Mouse (Mus musculus) induced T-regulatory cell, adult 2 months (primary cell): ENCODE measurements around the gene Rassf2.

Source experiments
- DNase-seq: peaks from one replicate; pipeline ENCODE4 v3.0.0-alpha.2; 2012; ENCODE audit warnings: low read depth

Gene Rassf2

DNA sequence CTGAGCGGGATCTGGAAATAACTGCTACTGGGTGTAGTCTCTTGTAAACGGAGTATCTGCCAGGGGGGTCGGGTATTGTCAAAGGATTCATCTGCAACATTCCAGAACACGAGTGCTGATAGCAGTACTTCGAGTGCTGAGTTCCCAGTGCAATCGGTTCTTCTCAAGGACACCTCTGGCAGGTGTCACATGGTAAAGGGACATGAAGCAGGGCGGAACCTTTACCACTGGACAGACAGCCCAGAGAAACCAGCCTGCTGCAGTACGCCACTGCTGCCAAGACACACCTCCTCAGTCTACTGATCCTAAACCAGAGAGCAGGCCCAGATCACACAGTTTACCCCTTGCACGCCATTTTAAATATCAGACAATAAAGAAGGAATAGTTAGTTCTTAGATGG, 75.2 kb downstream of the Rassf2 start:
- peak; percentile 14 for DNase-seq

DNA sequence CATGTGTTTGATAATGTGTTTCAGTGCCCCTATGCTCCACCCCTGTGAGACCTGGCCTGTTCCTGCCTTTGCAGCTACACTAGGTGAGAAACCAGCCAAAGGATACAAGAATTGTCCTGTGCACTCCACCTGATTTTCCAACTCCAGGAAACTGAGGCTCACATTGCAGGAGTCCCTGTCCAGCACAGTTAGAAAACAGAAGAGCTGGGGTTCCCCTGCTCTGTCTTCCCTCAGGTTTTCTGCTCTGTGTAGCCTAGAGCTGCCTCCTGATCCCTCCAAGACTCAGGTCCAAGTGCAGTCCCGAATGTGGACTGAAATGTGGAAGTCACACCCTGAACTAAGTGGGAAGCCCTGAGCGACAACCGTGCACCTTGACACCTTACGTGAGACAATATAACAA, 76.3 kb downstream of the Rassf2 start:
- no peak for DNase-seq

DNA sequence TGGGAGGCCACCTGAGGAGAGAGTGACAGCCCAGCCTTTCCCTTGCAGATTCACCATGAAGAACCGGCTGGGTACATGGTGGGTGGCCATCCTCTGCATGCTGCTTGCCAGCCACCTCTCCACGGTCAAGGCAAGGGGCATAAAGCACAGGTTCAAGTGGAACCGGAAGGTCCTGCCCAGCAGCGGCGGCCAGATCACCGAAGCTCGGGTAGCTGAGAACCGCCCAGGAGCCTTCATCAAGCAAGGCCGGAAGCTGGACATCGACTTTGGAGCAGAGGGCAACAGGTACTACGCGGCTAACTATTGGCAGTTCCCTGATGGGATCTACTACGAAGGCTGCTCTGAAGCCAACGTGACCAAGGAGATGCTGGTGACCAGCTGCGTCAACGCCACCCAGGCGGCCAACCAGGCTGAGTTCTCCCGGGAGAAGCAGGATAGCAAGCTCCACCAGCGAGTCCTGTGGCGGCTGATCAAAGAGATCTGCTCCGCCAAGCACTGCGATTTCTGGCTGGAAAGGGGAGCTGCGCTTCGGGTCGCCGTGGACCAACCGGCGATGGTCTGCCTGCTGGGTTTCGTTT, 77.0 kb downstream of the Rassf2 start:
- no peak for DNase-seq

- DNase-seq, result no peak
These were observed 77.6 kb downstream of the Rassf2 start for GRCm38 (mm10) chr2:131952456-131952855.

- peak; percentile 73 for DNase-seq
These were observed 79.4 kb downstream of the Rassf2 start, which contains the start of gene Prnd for GRCm38 (mm10) chr2:131950598-131951095. Gene Prnd, plus strand, starts transcription at chr2:131950861.

DNA sequence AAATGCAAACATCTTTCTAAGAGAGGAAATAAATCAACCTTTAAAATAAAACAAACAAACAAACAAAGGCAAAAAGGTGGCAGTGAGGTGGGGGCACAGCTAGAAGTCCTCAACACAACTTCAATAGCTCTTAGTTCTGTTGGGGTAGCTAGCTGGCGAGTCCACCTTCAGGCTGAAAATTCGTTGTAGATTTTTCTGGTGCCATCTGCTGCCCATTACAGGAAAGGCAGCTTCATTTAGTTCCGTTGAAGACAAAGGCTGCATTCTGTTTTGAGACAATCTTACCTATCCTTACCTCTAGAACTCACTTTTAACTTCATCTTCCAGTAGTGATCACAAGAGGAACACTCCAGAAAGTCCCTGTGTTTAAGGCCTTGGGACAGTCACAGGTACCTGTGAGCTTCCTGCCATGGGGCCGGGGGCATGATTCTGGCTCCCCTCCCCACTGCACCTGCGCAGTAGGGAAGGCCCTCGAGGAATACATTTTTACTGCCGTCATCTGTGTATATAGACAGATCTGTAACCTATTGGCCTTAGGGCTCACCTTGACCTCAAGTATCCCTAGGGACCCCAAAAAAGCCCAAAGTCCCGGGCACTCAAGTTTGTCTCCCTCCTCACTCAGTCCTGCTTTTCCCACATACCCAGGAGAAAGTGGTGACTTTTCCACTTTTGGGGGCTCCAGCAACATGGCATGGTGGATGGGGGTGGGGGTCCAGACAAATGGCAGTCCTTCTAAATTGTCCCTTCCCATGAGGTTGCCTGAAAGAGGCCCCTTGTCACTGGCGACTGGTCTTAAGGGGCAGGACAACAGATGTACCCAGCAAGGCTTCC, 80.1 kb downstream of the Rassf2 start:
- peak; percentile 76 for DNase-seq

DNA sequence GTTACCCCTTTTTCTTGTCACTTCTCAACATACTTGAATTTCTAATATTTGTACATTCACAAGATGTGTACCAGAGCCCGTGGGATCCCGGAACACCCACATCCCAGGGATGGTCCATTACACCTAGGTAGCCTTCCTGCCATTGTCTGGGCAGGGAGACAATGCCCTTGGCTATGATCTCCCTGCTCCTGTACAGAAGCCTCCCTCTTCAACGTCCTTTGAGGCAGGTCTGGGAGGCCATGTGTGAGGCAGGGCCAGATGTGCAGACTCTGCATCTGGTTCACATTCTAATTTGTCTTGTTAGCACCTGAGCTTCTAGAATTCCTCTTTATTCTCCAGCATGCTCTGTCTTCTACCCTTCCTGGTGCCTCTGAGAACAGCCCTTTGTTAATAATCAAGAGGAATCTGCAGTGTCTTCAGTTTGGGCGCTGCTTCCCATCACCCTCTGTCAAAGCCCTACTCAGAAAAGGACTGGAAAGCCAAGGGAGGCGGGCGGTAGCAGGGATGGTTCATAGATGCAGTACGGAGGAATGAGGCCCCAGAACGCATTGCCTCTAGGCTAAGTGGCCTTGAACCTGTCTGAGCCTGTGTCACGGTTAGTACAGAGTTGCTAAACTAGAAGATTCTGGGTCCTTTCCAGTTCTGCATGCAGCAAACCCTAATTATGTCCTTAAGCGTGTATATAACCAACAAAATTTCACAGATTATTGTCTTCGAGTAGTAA, 81.0 kb downstream of the Rassf2 start:
- no peak for DNase-seq

- DNase-seq, result no peak
These were observed 81.9 kb downstream of the Rassf2 start for GRCm38 (mm10) chr2:131948156-131948555.

DNA sequence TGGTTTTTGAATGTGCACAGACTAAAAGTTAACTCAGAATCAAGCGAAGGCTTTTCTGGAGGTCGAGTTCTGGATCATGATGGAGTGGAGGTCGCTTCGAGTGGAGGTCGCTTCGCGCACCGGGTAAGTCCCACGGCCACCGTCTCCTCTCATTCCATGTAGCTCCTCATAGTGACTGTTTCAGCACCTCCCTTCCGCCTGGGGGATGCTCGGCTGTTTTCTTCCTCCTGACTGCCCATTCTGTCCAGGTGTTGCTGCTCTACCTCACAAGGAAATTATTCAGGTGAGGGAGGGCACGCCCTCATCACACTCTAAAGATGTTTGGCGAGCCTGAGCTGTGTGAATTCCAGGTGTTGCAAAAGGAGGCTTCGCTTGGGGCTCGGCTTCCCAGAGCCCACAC, 83.7 kb downstream of the Rassf2 start:
- no peak for DNase-seq

DNA sequence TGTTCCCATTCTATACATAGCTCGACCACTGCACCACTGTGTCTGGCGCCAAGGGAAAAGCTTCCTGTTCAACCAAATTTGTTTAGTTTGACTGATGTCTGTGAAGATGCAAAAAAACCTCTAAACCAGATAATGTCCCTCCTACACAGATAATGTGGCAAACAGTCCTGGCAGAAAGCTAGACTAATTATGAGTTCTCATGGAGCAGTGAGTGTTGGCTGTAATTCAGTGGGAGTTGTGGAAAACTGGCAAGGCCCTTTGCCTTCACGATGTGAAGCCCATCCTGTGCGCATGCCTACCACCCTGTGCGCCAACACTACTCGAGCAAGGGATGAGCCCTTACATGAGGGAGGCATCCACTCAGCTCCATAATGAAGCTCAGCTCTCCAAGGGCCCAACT, 84.3 kb downstream of the Rassf2 start:
- no peak for DNase-seq

GRCm38 (mm10) chr2:131945225-131945624, 84.8 kb downstream of the Rassf2 start:
- no peak for DNase-seq

DNA sequence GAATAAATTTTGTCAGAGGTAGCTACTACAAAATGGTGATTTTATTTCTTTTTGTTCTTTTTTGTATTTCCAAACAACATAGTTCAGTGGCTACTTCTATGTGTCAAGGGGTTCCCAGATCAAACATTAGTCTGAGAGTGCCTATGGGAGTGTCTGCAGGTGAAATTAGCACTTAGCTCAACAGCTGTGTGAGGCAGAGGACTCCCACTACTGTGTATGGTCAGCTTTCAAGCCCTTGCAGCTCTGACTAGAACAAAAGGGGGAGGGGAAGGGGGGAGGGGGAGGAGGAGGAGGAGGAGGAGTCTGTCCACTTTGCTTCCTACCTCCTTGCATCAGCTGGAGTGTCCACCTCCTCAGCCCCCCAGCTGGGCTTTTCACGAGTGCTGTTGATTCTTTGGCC, 85.7 kb downstream of the Rassf2 start:
- DNase-seq, result no peak

GRCm38 (mm10) chr2:131941501-131941900, 88.6 kb downstream of the Rassf2 start:
- DNase-seq, result no peak

- no peak for DNase-seq
These were observed 89.6 kb downstream of the Rassf2 start for GRCm38 (mm10) chr2:131940506-131940905.
